ENCODE assay signal across 8 mouse cellular contexts in genomic region chrX:12129828-12130809, GRCm38 (mm10). TPM values are rescaled to one million over a fixed set of nuclear protein-coding genes. Genes with fewer than 3 reads are reported as not detected.
A peak's percentile ranks its signal among the peaks of the same experiment; 100 is the strongest.
DNase-seq lines count a peak whose midpoint lies in the region; ATAC-seq and TF ChIP-seq lines count a peak whose summit lies in the region.

No protein-coding gene starts in this region.

- H3K36me3 ChIP-seq in lung, embryonic 14.5 days (ENCODE audit: insufficient read depth) = no peaks in the 10 kb centered on the region

- DNase-seq in gastrocnemius, adult 2 months = no peak
- no peak for DNase-seq in gastrocnemius, postnatal 25 days
- no peak for DNase-seq in lung, embryonic 14.5 days
- no peak for DNase-seq in lung, postnatal 25 days (ENCODE audit: low spot score)
- DNase-seq in A20 (ENCODE audit: low read depth, low spot score) = peak; percentile 65
- DNase-seq in induced T-regulatory cell, adult 2 months (ENCODE audit: low read depth) = peak; percentile 55
- no peak for DNase-seq in layer of hippocampus, postnatal 25 days (ENCODE audit: extremely low spot score in 1 of 2, low spot score in 1 of 2)
- DNase-seq in left cerebral cortex, adult 11 months (ENCODE audit: low spot score) = no peak

- peak overlapping the region; percentile 74; the same call in 1 of the 2 replicates for H3K4me3 ChIP-seq in gastrocnemius, adult 2 months
- no peak overlapping the region for H3K4me3 ChIP-seq in lung, embryonic 14.5 days (ENCODE audit: low read depth, low read length)

- H3K4me2 ChIP-seq in lung, embryonic 14.5 days = peak overlapping the region; percentile 73; the same call in 1 of the 2 replicates

- intact Hi-C loops in gastrocnemius, adult 2 months (cut with DNase I) = loop anchor here (5.0 to 10.0 kb wide), 3 partner anchors 123 to 465 kb away; no protein-coding TSS in a partner anchor

- H3K9ac ChIP-seq in lung, embryonic 14.5 days = no peak overlapping the region

- no peaks in the 10 kb centered on the region for H3K9me3 ChIP-seq in lung, embryonic 14.5 days (ENCODE audit: low read depth, low read length)

- ATAC-seq in lung, embryonic 14.5 days (ENCODE audit: insufficient read depth) = no peak

- no peak for TF ChIP-seq CTCF in gastrocnemius, adult 2 months (IDR thresholded peaks at IDR 0.05)
- TF ChIP-seq CTCF in lung, embryonic 14.5 days (IDR thresholded peaks at IDR 0.05; ENCODE audit: low read depth) = no peak

- peak overlapping the region; percentile 82 for H3K27ac ChIP-seq in gastrocnemius, adult 2 months
- H3K27ac ChIP-seq in lung, embryonic 14.5 days (ENCODE audit: low read depth) = no peak overlapping the region

- H3K4me1 ChIP-seq in lung, embryonic 14.5 days (ENCODE audit: insufficient read depth) = 0 out of 2 replicates have a peak, but pooled peaks cover 3% of the 10 kb centered on the region

- 42% methylated on average over 14 of the region's 14 CpGs for WGBS in lung, embryonic 14.5 days

- peaks cover 61% of the 10 kb centered on the region for H3K27me3 ChIP-seq in lung, embryonic 14.5 days (ENCODE audit: insufficient read depth, low read length)

RNA-seq across cellular contexts. Expression of gene Bcor, which starts 30.0 kb away (rescaled TPM):
- total RNA-seq in gastrocnemius, adult 2 months (2021) = 10 to 100 TPM; 14.9 to 17.1 TPM
- total RNA-seq in gastrocnemius, postnatal 25 days (2021) = 10 to 100 TPM; 10.1 to 13.7 TPM
- polyA plus RNA-seq in lung, embryonic 14.5 days (2014; fragmentation: Nextera tagmentation; extraction: Ambion mirVana) = 27.8 and 28.9 TPM in 2 replicates
- total RNA-seq in layer of hippocampus, postnatal 25 days (2021) = 10 to 100 TPM; 17.1 to 17.6 TPM

Comparison
In these comparisons a context has a peak if more than half of its experiments do, and no peak if none do; other contexts are left out.
1. DNase-seq: peak in A20 (single experiment) and induced T-regulatory cell, adult 2 months (single experiment); none in gastrocnemius, adult 2 months (single experiment), gastrocnemius, postnatal 25 days (single experiment), lung, embryonic 14.5 days (single experiment), lung, postnatal 25 days (single experiment), layer of hippocampus, postnatal 25 days (0 of 2) and left cerebral cortex, adult 11 months (single experiment).